Mouse (Mus musculus): ENCODE results near the gene Sertad2.

DNA sequence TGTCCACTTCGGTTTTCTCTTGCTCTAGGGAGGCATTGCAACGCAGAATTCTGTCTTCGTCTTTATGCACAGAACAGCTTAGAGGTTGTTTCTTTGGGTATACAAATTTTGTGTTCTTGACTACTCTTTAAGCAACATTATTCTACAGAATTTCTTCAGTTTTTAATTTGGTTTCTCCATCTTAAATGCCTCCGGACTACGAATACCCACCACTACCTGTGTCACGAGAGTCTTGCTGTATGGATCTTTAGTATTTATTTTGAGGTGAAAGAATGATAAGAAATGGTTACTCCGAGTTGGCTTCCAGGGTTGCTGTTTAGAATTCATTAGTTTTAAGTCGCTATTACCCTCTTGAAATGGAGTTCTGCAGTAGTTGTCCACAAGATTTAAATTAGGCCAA lies 1.3 kb downstream of the Sertad2 start:
- TF ChIP-seq CTCF (IDR thresholded peaks at IDR 0.05; ENCODE audit: insufficient read depth, low read length): no peak
- no peak for TF ChIP-seq POLR2A (IDR thresholded peaks at IDR 0.05; ENCODE audit: borderline replicate concordance, extremely low read depth, low read depth, low read length)

All from lung, adult 2 months (tissue).